Mouse (Mus musculus) stomach, postnatal 0 days (tissue): ENCODE data around the gene Cphx3.
"Not testable (repeated sequence)": the region's sequence is repeated elsewhere in the genome, so short reads cannot be mapped to it uniquely, and the experiment has no call there.

Source experiments
- CTCF ChIP-seq: IDR thresholded peaks from 2 replicates; pipeline ENCODE4 v1.5.1; 2016; ENCODE audit warnings: antibody characterized with exemption, low read depth, mild to moderate bottlenecking, moderate library complexity
- EP300 ChIP-seq: optimal IDR thresholded peaks from 2 replicates; pipeline ENCODE3; 2016; ENCODE audit warnings: antibody characterized with exemption

DNA sequence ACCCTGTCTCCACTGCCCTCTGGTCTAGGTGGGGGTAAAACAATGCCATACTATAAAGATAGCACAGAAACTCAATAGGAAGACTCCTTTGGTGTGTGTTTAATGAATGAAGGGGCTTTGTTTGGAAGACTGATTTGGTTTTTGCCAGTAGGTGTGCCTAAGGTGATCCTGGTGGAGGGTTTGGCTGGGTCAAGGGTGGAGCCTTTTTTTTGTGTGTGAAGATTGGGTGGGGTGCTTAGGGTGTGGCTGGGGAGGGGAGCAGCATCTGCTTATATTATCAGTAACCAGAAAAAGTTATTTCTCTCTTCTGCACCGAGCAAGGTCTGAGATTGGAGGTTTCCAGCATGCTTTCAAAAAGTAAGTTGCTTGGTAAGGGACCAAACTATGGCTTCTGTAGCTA is at the start of gene Cphx3:
- TF ChIP-seq CTCF, EP300: not testable (repeated sequence)
